Mouse (Mus musculus) layer of hippocampus, adult 9-10 months (tissue): ENCODE data around the gene Harbi1.
A peak's percentile ranks its signal among the peaks of the same experiment; 100 is the strongest.

Experiments used
- DNase-seq: peaks from one replicate; pipeline ENCODE4 v3.0.0; 2022; ENCODE audit warnings: low spot score

The Harbi1 gene

DNA sequence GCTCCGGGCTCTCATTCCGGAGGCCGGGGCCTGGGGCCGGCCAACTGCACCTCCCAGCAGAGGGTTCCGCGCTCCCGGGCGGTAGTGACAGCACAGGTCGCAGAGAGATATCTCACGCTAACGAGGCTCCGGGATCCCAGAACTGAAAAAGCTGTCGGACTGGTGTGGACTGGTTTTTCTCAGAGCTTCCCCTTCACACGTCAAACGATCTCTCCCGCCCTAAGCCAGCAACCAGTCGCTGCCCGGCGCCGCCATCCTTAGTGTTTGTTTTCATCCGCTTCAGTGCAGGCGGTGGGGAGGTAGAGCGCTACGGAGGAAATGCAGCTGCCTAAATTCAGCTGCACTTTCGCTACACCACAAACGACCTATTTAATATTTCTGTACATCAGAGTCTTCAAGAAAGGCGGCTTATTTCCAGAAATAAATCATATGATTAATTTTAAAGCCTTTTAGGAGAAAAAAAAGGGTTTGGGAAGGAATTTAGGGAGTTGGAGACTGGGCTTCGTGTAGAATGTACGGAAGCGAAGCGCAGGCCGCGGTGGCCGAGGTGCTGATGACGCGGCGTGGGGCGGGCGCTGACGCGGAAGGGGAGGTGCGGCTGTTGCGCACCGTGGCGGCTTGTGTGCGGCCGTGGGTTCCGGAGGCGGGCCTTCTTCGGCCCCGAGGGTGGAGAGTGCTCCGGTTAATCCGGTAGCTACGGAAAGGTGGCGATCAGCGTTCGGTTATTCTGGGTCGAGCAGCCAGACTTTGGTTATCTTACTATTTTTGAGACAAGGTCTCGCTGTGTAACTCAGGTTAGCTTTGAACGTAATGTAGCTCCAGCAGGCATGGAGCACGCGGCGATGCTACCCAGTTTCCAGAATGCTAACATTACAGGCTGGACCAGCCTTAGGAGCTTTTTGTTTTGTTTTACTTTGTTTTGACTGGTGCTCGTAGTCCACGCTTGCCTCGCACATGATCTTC, at the start of gene Harbi1, which contains the start of gene Atg13:
Gene Harbi1, plus strand, starts transcription at position 581 of the 963 bp plus-strand sequence.
Gene Atg13, minus strand, starts transcription at position 305 of the 963 bp plus-strand sequence.
- DNase-seq, result peak; percentile 62

DNA sequence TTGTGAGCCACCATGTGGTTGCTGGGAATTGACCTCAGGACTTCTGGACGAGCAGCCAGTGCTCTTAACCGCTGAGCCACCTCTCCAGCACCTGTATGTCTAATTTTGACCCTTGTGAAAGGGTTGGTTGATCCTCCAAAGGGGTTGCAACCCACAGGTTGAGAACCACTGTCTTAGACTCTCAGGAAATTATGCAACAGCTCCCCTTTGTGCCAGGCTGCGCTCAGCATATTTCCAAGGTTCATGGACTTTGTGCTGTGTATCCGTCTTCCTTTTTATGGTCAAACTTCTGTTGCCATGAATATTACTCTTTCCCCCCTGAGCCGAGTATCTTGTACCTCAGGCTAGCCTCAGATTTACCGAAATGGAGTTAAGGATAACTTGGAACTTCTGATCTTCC, 49.7 kb upstream of the Harbi1 start:
- DNase-seq, result no peak

DNA sequence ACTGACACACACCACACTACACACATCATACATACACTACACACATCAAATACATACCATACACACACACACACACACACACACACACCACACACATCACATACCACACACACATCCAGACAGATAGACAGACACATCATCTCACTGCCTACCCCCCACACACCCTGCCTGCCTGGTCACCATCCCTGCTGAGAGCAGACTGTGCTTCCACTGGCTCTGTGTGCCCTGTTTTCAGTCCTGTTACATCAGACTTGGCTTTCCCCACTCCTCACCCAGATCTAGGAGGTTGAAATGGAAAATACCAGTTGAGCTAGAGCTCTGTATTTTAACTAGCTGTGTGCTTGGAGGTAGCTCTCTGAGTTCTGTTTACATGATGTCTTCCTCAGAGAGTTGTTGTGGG, 45.9 kb upstream of the Harbi1 start:
- DNase-seq, result no peak

DNA sequence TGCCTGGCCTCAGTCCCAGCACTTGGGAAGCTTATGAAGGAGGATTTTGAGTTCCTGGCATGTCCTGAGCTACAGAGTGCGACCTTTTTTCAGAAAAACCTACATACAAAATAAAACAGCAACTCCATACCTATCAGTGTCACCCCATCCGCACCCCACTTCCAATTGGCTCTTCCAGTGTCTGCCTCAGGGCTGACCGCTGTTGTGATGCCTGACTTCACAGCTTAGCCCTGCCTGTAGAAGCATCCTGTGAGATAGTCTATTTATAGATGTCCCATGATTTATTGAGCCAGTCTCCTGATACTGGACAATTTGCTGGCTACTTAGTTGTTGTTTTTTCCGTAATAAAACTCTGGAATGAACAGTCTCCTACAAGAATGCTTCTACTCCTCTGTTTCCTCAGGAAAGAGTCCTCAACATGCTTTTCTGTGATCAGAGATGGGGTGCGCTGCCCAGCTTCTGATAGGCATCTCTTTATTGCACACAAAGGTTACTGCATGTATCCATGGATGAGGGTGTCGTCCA, 44.2 kb upstream of the Harbi1 start:
- no peak for DNase-seq

DNA sequence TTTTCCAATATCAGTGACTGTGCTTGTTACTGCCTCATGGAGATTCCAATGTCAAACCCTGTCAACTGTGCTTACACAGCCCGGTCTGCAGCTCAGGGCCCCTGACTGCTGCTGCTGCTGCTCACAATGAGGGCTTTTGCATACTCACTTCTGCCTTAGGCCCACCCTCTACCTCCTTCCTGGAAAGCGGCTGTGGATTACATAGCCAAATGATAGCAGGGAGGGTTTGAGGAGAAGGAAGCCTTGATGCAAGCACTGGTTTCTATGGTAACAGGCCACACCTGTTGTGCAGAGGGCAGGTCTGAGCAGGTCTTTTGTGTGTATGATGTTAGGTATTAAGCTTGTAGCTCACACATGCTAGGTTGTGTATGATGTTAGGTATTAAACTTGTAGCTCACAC, 42.9 kb upstream of the Harbi1 start:
- DNase-seq, result no peak

DNA sequence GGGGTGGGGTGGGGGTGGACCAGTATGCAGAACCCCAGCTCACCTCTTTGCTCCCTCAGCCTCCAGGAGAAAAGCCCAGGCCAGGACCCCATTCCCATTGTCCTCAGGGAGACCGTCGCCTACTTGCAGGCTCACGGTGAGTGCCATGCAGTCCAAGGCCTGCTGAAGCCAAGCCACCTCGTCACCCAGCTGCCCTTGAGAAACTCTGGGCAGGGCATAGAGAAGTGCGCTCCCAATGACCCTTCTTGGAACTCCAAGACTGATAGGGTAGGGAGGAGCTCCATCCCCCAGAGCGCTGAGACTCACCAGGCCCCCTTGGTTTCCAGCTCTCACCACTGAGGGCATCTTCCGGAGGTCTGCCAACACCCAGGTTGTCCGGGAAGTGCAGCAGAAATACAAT, 41.3 kb upstream of the Harbi1 start:
- DNase-seq, result no peak

GRCm38 (mm10) chr2:91670038-91670437, 40.6 kb upstream of the Harbi1 start:
- DNase-seq, result no peak

GRCm38 (mm10) chr2:91673587-91673986, 37.1 kb upstream of the Harbi1 start:
- no peak for DNase-seq

- no peak for DNase-seq
Observed at GRCm38 (mm10) chr2:91674895-91675294, 35.8 kb upstream of the Harbi1 start.

GRCm38 (mm10) chr2:91676420-91676819, 34.2 kb upstream of the Harbi1 start:
- no peak for DNase-seq

DNA sequence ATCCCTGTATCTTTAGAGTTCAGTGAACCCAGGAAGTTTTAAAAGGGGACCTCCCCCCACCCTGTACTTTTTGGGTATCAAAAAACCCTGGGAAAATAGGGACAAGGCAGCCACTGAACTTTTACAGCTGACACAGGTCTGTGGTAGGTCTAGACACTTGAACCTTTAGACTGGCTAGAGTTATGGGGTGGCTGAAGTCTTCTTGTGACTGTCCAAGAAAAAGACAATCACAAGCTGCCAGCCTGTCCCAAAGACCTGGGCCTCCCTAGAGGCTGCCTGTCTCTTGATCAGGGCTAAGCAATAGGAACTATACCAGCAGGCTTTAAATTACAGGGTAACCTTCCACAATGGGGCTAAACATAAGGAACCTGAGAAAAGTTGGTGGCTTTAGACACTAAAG, 33.7 kb upstream of the Harbi1 start:
- DNase-seq, result no peak

- DNase-seq, result peak; percentile 44
Observed at GRCm38 (mm10) chr2:91682850-91683249, 27.8 kb upstream of the Harbi1 start.

DNA sequence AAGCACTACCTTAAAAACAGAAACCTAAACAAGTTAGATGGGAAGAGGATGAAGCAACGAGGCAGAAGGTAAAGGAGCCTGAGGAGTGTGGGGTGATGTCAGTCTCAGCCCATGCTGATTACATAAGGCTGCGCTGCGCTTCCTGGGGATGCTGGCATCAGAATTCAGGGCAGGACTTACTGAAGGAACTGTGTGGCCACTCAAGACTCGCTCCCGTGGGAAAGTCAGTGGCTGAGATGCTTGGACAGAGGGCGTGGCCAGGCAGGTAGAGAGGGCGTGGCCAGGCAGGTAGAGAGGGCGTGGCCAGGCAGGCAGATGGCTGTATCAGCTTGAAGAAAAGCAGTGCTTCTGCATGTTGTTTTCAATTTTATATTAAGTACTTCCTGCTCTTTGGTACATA, 26.7 kb upstream of the Harbi1 start:
- no peak for DNase-seq

- DNase-seq, result no peak
Observed at GRCm38 (mm10) chr2:91689452-91689851, 21.2 kb upstream of the Harbi1 start.

DNA sequence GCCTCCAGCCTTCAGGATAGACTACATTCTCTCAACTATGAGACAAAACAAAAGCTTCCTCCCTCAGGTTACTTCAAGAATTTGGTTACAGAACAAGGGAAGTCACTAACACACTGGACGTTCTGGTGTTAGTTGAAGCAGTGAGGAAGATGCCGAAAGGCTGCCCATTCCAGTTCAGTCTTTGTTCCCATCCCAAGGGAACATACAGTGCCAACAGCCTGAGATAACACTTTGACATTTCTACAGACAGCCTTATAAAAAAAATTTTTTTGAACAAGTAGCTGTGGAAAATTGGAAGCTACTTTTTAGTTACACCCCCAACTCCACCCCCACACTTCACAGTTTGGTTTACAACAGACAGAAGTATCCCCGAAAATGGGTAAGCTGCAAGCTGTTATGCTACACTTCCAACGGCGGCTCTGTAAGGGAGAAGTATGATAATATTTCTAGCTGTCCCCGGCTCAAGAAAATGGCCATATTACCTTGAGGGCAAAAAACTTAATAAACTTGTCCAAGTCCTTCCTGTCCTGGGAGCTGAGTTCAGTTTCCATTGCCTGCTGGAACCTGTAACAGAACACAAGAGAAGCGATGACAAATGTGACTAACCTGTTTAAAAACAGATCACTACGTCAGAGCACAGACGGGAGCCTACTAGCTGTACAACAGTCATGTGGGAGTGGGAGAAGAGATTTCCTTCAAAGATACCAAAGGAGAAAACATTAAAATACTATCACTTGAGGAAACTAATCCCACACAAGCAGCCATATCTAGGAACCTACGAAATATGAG, 15.0 kb upstream of the Harbi1 start:
- DNase-seq, result no peak

GRCm38 (mm10) chr2:91696225-91696590, 14.4 kb upstream of the Harbi1 start:
- no peak for DNase-seq

- DNase-seq, result no peak
Observed at GRCm38 (mm10) chr2:91699225-91699624, 11.4 kb upstream of the Harbi1 start.

DNA sequence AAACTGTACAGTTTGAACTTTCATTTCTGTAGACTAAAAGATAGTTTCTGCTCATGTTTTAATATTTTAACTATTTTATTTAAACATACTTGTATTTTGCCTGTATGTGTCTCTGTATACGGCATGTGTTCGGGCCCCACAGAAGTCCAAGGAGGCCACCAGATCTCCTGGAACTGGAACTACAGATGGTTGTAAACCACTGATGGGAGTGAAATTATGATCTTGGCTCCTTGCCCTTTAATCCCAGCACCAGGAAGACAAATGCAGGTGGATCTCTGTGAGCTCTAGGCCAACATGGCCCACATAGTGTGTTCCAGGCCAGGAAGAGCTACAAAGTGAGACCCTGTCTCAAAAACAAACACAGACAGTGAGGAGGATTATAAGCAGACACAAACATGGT, 9.3 kb upstream of the Harbi1 start:
- no peak for DNase-seq

DNA sequence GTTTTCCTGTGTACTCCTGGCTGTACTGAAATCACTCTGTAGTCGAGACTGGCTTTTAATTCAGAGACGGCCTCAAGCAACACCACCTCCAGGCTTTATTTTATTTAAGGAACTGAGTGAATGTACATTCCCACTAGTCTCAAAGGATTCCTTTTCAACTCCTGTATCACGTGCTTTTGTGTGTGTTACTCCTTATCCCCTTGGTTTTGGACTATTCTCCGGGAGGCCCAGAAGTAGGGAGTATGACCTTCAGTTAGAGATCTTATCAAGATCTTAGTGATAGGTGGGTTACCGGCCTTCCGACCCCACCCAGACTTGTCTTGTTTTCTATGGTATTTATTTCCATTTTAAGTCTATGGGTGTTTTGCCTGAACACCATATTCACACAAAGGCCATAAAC, 4.9 kb upstream of the Harbi1 start:
- no peak for DNase-seq

DNA sequence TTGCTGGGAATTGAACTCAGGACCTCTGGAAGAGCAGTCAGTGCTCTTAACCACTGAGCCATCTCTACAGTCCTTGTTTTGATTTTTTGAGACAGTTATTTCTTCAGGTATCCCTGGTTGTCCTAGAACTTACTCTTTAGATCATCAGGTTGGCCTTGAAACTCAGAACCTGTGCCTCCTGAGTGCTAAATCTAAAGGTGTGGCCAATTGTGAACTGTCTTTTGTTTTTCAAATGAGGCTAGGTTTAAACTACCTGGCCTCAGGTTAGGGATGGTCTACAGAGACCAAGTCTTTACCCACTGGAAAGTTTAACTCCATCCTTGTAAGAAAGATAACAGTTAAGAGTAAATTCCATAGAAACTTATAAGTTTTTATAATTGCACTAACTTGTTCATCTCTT, 4.2 kb upstream of the Harbi1 start:
- no peak for DNase-seq

DNA sequence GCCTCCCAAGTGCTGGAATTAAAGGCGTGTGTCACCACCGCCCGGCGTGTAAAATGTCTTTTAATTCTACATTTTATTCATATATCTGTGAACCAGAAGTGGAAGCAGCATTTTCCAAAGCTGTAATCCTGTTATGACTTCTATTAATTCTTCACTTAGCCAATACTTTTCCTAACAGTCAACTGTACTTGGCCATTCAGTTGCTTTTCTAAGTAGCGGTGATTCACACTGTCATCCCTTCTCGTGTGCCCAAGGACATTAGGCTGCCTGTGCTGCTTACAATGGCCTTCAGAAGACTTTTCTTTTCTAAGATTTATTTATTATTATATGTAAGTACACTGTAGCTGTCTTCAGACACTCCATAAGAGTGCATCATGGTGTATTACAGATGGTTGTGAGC, 2.3 kb upstream of the Harbi1 start:
- DNase-seq, result no peak

- DNase-seq, result no peak
Observed at GRCm38 (mm10) chr2:91711256-91711925, 739 bp downstream of the Harbi1 start.
